Mouse (Mus musculus) E14TG2a.4 (cell line): ENCODE data around the gene Mmgt2.

Experiments
- CTCF ChIP-seq: conservative IDR thresholded peaks from 2 replicates; pipeline ENCODE4 v1.5.1; 2014; ENCODE audit warnings: low read length
- NANOG ChIP-seq: IDR thresholded peaks from 2 replicates; pipeline ENCODE4 v1.6.1; 2014; ENCODE audit warnings: borderline replicate concordance, low read length, mixed read lengths

- TF ChIP-seq CTCF (peak; percentile 38), NANOG (no peak)
Observed at GRCm38 (mm10) chr11:62675480-62676289, 27.2 kb downstream of the Mmgt2 start.
